Mouse (Mus musculus): ENCODE measurements around the gene Gm9833.

DNA sequence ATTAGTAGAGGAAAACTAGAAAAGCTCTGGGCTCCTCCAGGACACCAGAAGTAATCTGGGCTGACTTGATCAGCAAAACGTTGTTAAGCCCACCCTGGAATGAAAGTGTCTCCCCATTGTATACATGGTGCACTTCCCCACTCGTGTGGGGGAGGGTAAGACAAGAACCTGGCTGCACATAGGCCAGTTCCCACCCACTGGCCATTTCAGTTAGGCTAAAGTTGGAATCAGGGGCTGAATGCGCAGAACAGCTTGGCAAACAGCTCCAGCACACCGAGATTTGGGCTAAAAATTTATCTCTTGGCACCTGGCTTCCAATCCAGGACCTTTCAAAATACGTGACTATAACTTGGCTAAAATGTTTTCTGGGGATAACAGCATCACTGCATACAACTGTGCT lies 6.6 kb upstream of the Gm9833 start:
- TF ChIP-seq CTCF (IDR thresholded peaks at IDR 0.05; ENCODE audit: insufficient read depth, low read depth, low read length) (no peak), POLR2A (IDR thresholded peaks at IDR 0.05; ENCODE audit: insufficient read depth, low read depth, low read length) (no peak)
